Mouse (Mus musculus) thymus, adult 2 months (tissue): Measurements from ENCODE around the gene Eid2.

Experiments used
- CTCF ChIP-seq: fragments of 200-500 bp; IDR thresholded peaks from 2 replicates; pipeline ENCODE4 v1.5.1; 2012; ENCODE audit warnings: mild to moderate bottlenecking, control low read depth, low read length, moderate library complexity, borderline replicate concordance; ENCODE audit not compliant: control insufficient read depth, poor library complexity, insufficient read depth; ENCODE audit errors: extremely low read depth
- POLR2A ChIP-seq: fragments of 200-500 bp; IDR thresholded peaks from 2 replicates; pipeline ENCODE4 v1.6.1; 2012; ENCODE audit warnings: mild to moderate bottlenecking, low read length, control low read depth, moderate library complexity; ENCODE audit not compliant: control insufficient read depth, poor library complexity, insufficient read depth; ENCODE audit errors: extremely low read depth

DNA sequence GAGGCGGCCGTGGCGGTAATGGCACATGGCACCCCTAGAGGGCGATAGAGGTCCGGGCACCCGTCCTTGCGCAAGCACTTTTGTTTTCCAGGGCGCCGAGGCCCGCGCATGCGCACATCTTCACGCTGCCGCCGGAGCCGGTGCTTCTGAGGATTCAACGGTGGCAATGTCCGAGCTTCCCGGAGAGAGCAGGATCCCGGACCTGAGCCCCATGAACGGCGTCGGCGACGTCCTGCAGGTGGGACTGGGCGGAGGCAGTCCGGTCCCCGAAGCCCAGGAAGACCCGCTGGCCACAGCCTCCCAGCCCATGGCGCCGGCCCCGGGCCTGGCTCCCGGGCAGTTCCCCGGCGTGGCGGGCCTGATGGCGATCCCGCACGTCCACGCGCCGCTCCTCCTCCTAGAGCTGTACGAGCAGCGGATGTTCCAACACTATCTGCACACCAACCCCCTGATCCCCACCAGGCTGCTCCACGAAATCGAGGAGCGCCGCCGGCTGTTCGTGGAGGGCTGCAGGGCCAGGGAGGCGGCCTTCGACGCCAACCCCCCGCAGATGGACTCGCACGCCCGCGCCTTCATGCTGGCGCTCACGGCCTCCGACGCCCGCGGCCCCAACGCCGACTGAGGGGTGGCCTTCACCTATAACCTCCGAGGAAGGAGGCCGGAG, 10.1 kb downstream of the Eid2 start, which contains the start of gene Eid2b:
- peak; percentile 85 for TF ChIP-seq CTCF
- TF ChIP-seq POLR2A, result peak; percentile 42; the same call in 1 of the 2 replicates
